Mouse (Mus musculus) spleen, adult 2 months (tissue): Measurements from ENCODE around the gene Sar1a.

ENCODE experiments used
- CTCF ChIP-seq: fragments of 200-500 bp; IDR thresholded peaks from 2 replicates; pipeline ENCODE4 v1.5.1; 2011; ENCODE audit warnings: mild to moderate bottlenecking, inconsistent platforms; ENCODE audit not compliant: insufficient read depth, insufficient read length, insufficient replicate concordance; ENCODE audit errors: extremely low read depth
- POLR2A ChIP-seq: fragments of 200-500 bp; IDR thresholded peaks from 2 replicates; pipeline ENCODE4 v1.6.1; 2011; ENCODE audit warnings: low read depth, low read length, inconsistent platforms

DNA sequence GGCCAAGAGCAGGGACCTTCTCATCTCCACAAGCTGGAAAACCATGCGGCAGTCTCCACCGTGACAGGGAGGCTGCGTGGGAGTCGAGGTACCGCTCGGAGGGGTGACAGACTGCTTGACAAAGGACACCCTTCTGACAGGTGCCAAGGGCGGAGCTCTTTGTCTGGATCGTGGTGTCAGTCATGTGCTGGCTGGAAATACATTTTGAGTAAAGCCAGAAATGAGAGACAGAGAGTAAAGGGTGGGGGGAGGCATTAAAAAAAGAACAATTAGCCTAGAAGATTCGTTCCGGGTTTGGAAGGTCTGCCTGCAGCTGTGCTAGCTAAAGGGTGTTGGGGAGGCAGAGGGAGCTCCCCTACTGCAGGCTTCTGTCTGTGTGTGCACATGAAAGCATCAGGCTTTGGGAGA is 56.6 kb downstream of the Sar1a start:
- TF ChIP-seq CTCF (no peak), POLR2A (no peak)
